ENCODE assay signal across 8 mouse cellular contexts in genomic region chr10:117436875-117437715, GRCm38 (mm10). TPM values are rescaled to one million over a fixed set of nuclear protein-coding genes. Genes with fewer than 3 reads are reported as not detected.
A peak's percentile ranks its signal among the peaks of the same experiment; 100 is the strongest.
DNase-seq lines count a peak whose midpoint lies in the region; ATAC-seq and TF ChIP-seq lines count a peak whose summit lies in the region.

No protein-coding gene starts in this region.

- H3K27me3 ChIP-seq in limb, embryonic 10.5 days (ENCODE audit: low read depth, poor library complexity, severe bottlenecking), result peaks cover 16% of the 10 kb centered on the region
- no peaks in the 10 kb centered on the region for H3K27me3 ChIP-seq in neural tube, embryonic 12.5 days (replicated peaks)

- peak overlapping the region; percentile 33; the same call in 1 of the 2 replicates for H3K4me2 ChIP-seq in neural tube, embryonic 12.5 days (replicated peaks)

- TF ChIP-seq CTCF in layer of hippocampus, adult 2 months (conservative IDR thresholded peaks at IDR 0.05), result peak; percentile 76

- H3K27ac ChIP-seq in layer of hippocampus, adult 2 months, result peak overlapping the region; percentile 24; the same call in 1 of the 2 replicates
- H3K27ac ChIP-seq in limb, embryonic 10.5 days, result peak overlapping the region; percentile 36; the same call in 1 of the 2 replicates
- no peak overlapping the region for H3K27ac ChIP-seq in neural tube, embryonic 12.5 days

- no peaks in the 10 kb centered on the region for H3K9me3 ChIP-seq in limb, embryonic 10.5 days (replicated peaks)
- H3K9me3 ChIP-seq in neural tube, embryonic 12.5 days, result 0 out of 2 replicates have a peak, but pooled peaks cover 5% of the 10 kb centered on the region

- no peak for ATAC-seq in neural tube, embryonic 12.5 days (ENCODE audit: low FRiP score, low read depth)

- H3K4me1 ChIP-seq in limb, embryonic 10.5 days, result peaks cover 35% of the 10 kb centered on the region
- H3K4me1 ChIP-seq in neural tube, embryonic 12.5 days, result peaks cover 10% of the 10 kb centered on the region

- no peak overlapping the region for H3K9ac ChIP-seq in neural tube, embryonic 12.5 days

- DNase-seq in layer of hippocampus, adult 2 months (ENCODE audit: low spot score in 2 of 2), result peak in 1 of 2 experiments; percentile 47
- DNase-seq in layer of hippocampus, postnatal 36 days, result no peak
- peak; percentile 89 for DNase-seq in MN1 (ENCODE audit: low spot score)
- DNase-seq in cerebellum, postnatal 14 days, result peak; percentile 67 to 80
- DNase-seq in heart, postnatal 10 days, result peak; percentile 30 to 61
- DNase-seq in limb, embryonic 10.5 days (ENCODE audit: low spot score), result peak; percentile 53
- DNase-seq in yolk sac, embryonic 10.5 days (ENCODE audit: low spot score), result no peak

- H3K36me3 ChIP-seq in limb, embryonic 10.5 days, result no peaks in the 10 kb centered on the region
- no peaks in the 10 kb centered on the region for H3K36me3 ChIP-seq in neural tube, embryonic 12.5 days

- H3K4me3 ChIP-seq in layer of hippocampus, adult 2 months, result no peak overlapping the region
- H3K4me3 ChIP-seq in limb, embryonic 10.5 days, result no peak overlapping the region; the same call in 1 of the 2 replicates
- H3K4me3 ChIP-seq in neural tube, embryonic 12.5 days, result no peak overlapping the region

- WGBS in limb, embryonic 10.5 days, result 53% methylated on average over 27 of the region's 27 CpGs
- 41% methylated on average over 27 of the region's 27 CpGs for WGBS in neural tube, embryonic 12.5 days

- intact Hi-C loops in heart, postnatal 10 days (cut with DNase I), result loop anchor here (5.0 kb wide), 1 partner anchor 210 kb away; no protein-coding TSS in a partner anchor

RNA-seq across cellular contexts. Expression of gene Cpsf6, which starts 57.3 kb away (rescaled TPM):
- 100 to 1,000 TPM; 111 to 116 TPM for total RNA-seq in layer of hippocampus, adult 2 months (2021)
- total RNA-seq in layer of hippocampus, postnatal 36 days (2021), result 100 to 1,000 TPM; 119 TPM
- 10 to 100 TPM; 55.7 to 61.6 TPM for total RNA-seq in heart, postnatal 10 days (2021)
- polyA plus RNA-seq in limb, embryonic 10.5 days (2016; fragmentation: Nextera tagmentation; extraction: Ambion mirVana), result 230 and 235 TPM in 2 replicates
- polyA plus RNA-seq in neural tube, embryonic 12.5 days (2016; fragmentation: Nextera tagmentation; extraction: Ambion mirVana), result 216 and 225 TPM in 2 replicates

Comparison
In these comparisons a context has a peak if more than half of its experiments do, and no peak if none do; other contexts are left out.
1. DNase-seq: peak in MN1 (single experiment), cerebellum, postnatal 14 days (2 of 2), heart, postnatal 10 days (2 of 2) and limb, embryonic 10.5 days (single experiment); none in layer of hippocampus, postnatal 36 days (0 of 2) and yolk sac, embryonic 10.5 days (single experiment).